Mouse (Mus musculus): ENCODE data around the gene Gxylt1. TPM values are rescaled to one million over a fixed set of nuclear protein-coding genes. Genes with fewer than 3 reads are reported as not detected.
"Not testable (repeated sequence)": the region's sequence is repeated elsewhere in the genome, so short reads cannot be mapped to it uniquely, and the experiment has no call there.

The Gxylt1 gene
- total RNA-seq, 1 experiment from 2014 or later, result 24.7 TPM

GRCm38 (mm10) chr15:93266361-93266760 is 8.6 kb downstream of the Gxylt1 start:
- no peak for ATAC-seq (replicated peaks in 1 of 2; ENCODE audit: insufficient read depth in 1 of 2, low FRiP score in 2 of 2, low TSS enrichment in 1 of 2, low read depth in 1 of 2, poor library complexity in 2 of 2, severe bottlenecking in 2 of 2)

- ATAC-seq (replicated peaks in 1 of 2; ENCODE audit: insufficient read depth in 1 of 2, low FRiP score in 2 of 2, low TSS enrichment in 1 of 2, low read depth in 1 of 2, poor library complexity in 2 of 2, severe bottlenecking in 2 of 2), result no peak
Observed at GRCm38 (mm10) chr15:93265728-93266127, 9.3 kb downstream of the Gxylt1 start.

GRCm38 (mm10) chr15:93265231-93265630 is 9.7 kb downstream of the Gxylt1 start:
- no peak for ATAC-seq (replicated peaks in 1 of 2; ENCODE audit: insufficient read depth in 1 of 2, low FRiP score in 2 of 2, low TSS enrichment in 1 of 2, low read depth in 1 of 2, poor library complexity in 2 of 2, severe bottlenecking in 2 of 2)

GRCm38 (mm10) chr15:93264221-93264620 is 10.8 kb downstream of the Gxylt1 start:
- ATAC-seq (replicated peaks in 1 of 2; ENCODE audit: insufficient read depth in 1 of 2, low FRiP score in 2 of 2, low TSS enrichment in 1 of 2, low read depth in 1 of 2, poor library complexity in 2 of 2, severe bottlenecking in 2 of 2), result no peak

GRCm38 (mm10) chr15:93263566-93263965 is 11.4 kb downstream of the Gxylt1 start:
- ATAC-seq (replicated peaks in 1 of 2; ENCODE audit: insufficient read depth in 1 of 2, low FRiP score in 2 of 2, low TSS enrichment in 1 of 2, low read depth in 1 of 2, poor library complexity in 2 of 2, severe bottlenecking in 2 of 2), result no peak

- no peak for ATAC-seq (replicated peaks in 1 of 2; ENCODE audit: insufficient read depth in 1 of 2, low FRiP score in 2 of 2, low TSS enrichment in 1 of 2, low read depth in 1 of 2, poor library complexity in 2 of 2, severe bottlenecking in 2 of 2)
Observed at GRCm38 (mm10) chr15:93262818-93263217, 12.2 kb downstream of the Gxylt1 start.

- no peak for ATAC-seq (replicated peaks in 1 of 2; ENCODE audit: insufficient read depth in 1 of 2, low FRiP score in 2 of 2, low TSS enrichment in 1 of 2, low read depth in 1 of 2, poor library complexity in 2 of 2, severe bottlenecking in 2 of 2)
Observed at GRCm38 (mm10) chr15:93262274-93262673, 12.7 kb downstream of the Gxylt1 start.

GRCm38 (mm10) chr15:93259933-93260332 is 15.0 kb downstream of the Gxylt1 start:
- no peak; a peak in 1 of 4 replicates for ATAC-seq (replicated peaks in 1 of 2; ENCODE audit: insufficient read depth in 1 of 2, low FRiP score in 2 of 2, low TSS enrichment in 1 of 2, low read depth in 1 of 2, poor library complexity in 2 of 2, severe bottlenecking in 2 of 2)

GRCm38 (mm10) chr15:93255295-93255694 is 19.7 kb downstream of the Gxylt1 start:
- ATAC-seq (replicated peaks in 1 of 2; ENCODE audit: insufficient read depth in 1 of 2, low FRiP score in 2 of 2, low TSS enrichment in 1 of 2, low read depth in 1 of 2, poor library complexity in 2 of 2, severe bottlenecking in 2 of 2), result no peak

GRCm38 (mm10) chr15:93253172-93253571 is 21.8 kb downstream of the Gxylt1 start:
- ATAC-seq (replicated peaks in 1 of 2; ENCODE audit: insufficient read depth in 1 of 2, low FRiP score in 2 of 2, low TSS enrichment in 1 of 2, low read depth in 1 of 2, poor library complexity in 2 of 2, severe bottlenecking in 2 of 2), result no peak

GRCm38 (mm10) chr15:93252396-93252795 is 22.6 kb downstream of the Gxylt1 start:
- ATAC-seq (replicated peaks in 1 of 2; ENCODE audit: insufficient read depth in 1 of 2, low FRiP score in 2 of 2, low TSS enrichment in 1 of 2, low read depth in 1 of 2, poor library complexity in 2 of 2, severe bottlenecking in 2 of 2), result no peak

GRCm38 (mm10) chr15:93251553-93252250 is 23.3 kb downstream of the Gxylt1 start:
- peak in 1 of 2 experiments; percentile 42; a peak in 1 of 4 replicates for ATAC-seq (replicated peaks in 1 of 2; ENCODE audit: insufficient read depth in 1 of 2, low FRiP score in 2 of 2, low TSS enrichment in 1 of 2, low read depth in 1 of 2, poor library complexity in 2 of 2, severe bottlenecking in 2 of 2)

GRCm38 (mm10) chr15:93243202-93243601 is 31.8 kb downstream of the Gxylt1 start:
- no peak for ATAC-seq (replicated peaks in 1 of 2; ENCODE audit: insufficient read depth in 1 of 2, low FRiP score in 2 of 2, low TSS enrichment in 1 of 2, low read depth in 1 of 2, poor library complexity in 2 of 2, severe bottlenecking in 2 of 2)

GRCm38 (mm10) chr15:93236456-93236855 is 38.5 kb downstream of the Gxylt1 start:
- not testable (repeated sequence) for ATAC-seq (replicated peaks in 1 of 2; ENCODE audit: insufficient read depth in 1 of 2, low FRiP score in 2 of 2, low TSS enrichment in 1 of 2, low read depth in 1 of 2, poor library complexity in 2 of 2, severe bottlenecking in 2 of 2)

- peak; percentile 90 for ATAC-seq (replicated peaks in 1 of 2; ENCODE audit: insufficient read depth in 1 of 2, low FRiP score in 2 of 2, low TSS enrichment in 1 of 2, low read depth in 1 of 2, poor library complexity in 2 of 2, severe bottlenecking in 2 of 2)
Observed at GRCm38 (mm10) chr15:93229028-93229427, 46.0 kb downstream of the Gxylt1 start.

- no peak for ATAC-seq (replicated peaks in 1 of 2; ENCODE audit: insufficient read depth in 1 of 2, low FRiP score in 2 of 2, low TSS enrichment in 1 of 2, low read depth in 1 of 2, poor library complexity in 2 of 2, severe bottlenecking in 2 of 2)
Observed at GRCm38 (mm10) chr15:93228375-93228774, 46.6 kb downstream of the Gxylt1 start.

GRCm38 (mm10) chr15:93227764-93228079 is 47.3 kb downstream of the Gxylt1 start:
- ATAC-seq (replicated peaks in 1 of 2; ENCODE audit: insufficient read depth in 1 of 2, low FRiP score in 2 of 2, low TSS enrichment in 1 of 2, low read depth in 1 of 2, poor library complexity in 2 of 2, severe bottlenecking in 2 of 2), result peak; percentile 38 to 61; a peak in 1 of 4 replicates

GRCm38 (mm10) chr15:93226930-93227763 is 47.8 kb downstream of the Gxylt1 start:
- no peak for ATAC-seq (replicated peaks in 1 of 2; ENCODE audit: insufficient read depth in 1 of 2, low FRiP score in 2 of 2, low TSS enrichment in 1 of 2, low read depth in 1 of 2, poor library complexity in 2 of 2, severe bottlenecking in 2 of 2)

Data from hematopoietic stem cell, adult 5-6 weeks (primary cell).